Mouse (Mus musculus) bone marrow, adult 2 months (tissue): Measurements from ENCODE around the gene Psat1.

Source experiments
- CTCF ChIP-seq: fragments of 200-500 bp; IDR thresholded peaks from 2 replicates; pipeline ENCODE4 v1.5.1; 2011; ENCODE audit warnings: low read length, control low read depth; ENCODE audit not compliant: control insufficient read depth, insufficient read depth
- POLR2A ChIP-seq: fragments of 200-500 bp; IDR thresholded peaks from 2 replicates; pipeline ENCODE4 v1.6.1; 2011; ENCODE audit warnings: low read depth, mild to moderate bottlenecking, control low read depth, low read length, borderline replicate concordance; ENCODE audit not compliant: control insufficient read depth

GRCm38 (mm10) chr19:15913249-15913997 is 33.7 kb downstream of the Psat1 start:
- TF ChIP-seq POLR2A (no peak), CTCF (no peak)
